Mouse (Mus musculus): ENCODE results near the gene Plcxd2.

DNA sequence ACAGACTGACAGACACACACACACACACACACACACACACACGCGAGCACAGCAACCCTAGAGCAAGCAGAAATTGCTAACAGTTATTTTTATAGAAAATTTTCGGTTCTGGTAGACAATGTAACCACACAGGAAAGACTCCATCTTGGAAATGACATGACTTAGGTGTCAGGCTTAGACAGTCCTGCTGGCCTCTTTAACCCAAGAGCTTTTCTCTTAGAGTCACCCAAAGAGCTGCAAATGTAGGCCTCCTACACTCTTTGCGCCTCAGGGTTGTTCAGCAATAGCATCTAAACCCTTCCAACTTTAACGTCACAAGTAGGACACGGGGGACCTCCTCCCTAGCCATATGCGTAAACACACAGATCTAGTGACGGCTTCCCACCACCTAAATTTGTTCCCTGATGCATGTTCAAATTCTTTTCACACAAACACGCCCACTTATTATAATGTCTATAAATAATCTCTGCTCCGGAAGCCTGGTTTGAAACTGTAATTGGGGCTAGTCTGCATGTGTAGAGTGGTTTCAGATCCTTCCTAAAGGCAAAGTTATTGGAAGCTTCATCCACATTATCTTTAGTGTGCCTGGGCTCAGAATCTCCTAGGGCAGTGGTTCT is 8.4 kb downstream of the Plcxd2 start:
- TF ChIP-seq CTCF (IDR thresholded peaks at IDR 0.05; ENCODE audit: borderline replicate concordance, insufficient read depth, low read length): no peak
- TF ChIP-seq POLR2A (IDR thresholded peaks at IDR 0.05; ENCODE audit: low read depth, low read length): no peak

All from embryonic fibroblast, embryonic 13.5 days (primary cell).